Mouse (Mus musculus) bone marrow, adult 2 months (tissue): Measurements from ENCODE around the gene Hs2st1.

Experiments
- CTCF ChIP-seq: fragments of 200-500 bp; IDR thresholded peaks from 2 replicates; pipeline ENCODE4 v1.5.1; 2011; ENCODE audit warnings: low read length, control low read depth; ENCODE audit not compliant: control insufficient read depth, insufficient read depth
- POLR2A ChIP-seq: fragments of 200-500 bp; IDR thresholded peaks from 2 replicates; pipeline ENCODE4 v1.6.1; 2011; ENCODE audit warnings: low read depth, mild to moderate bottlenecking, control low read depth, low read length, borderline replicate concordance; ENCODE audit not compliant: control insufficient read depth

DNA sequence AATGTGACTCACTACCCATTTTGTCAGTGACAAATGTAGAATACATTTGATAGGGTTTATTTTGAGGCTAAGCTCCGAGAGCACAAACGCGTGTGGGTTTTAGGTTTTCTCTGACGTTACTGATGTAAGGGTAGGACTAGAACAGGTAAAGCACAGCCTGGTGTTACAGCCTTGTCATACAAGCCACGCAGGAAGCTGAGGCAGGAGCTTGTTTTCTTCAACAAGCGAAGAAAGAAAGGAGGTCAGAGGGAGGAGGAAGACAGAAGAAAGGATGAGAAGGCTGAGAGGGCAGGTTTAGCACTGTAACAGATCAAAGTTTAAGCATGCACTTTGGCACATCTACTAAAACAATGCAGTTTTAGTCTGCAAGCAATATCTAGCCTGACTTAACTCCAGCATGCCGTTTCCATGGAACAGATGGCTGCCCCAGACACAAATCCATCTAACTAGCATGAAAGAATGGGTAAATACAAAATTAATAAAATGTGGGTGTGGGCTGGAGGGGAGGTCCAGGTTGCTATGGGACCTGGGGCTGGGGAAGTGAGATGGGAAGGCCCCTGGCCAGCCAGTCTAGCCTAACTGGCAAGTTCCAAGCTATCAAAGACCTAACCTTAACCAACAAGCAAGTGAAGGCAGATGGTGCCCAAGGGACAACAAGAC, 21.7 kb downstream of the Hs2st1 start:
- no peak for TF ChIP-seq CTCF
- TF ChIP-seq POLR2A: no peak
